Mouse (Mus musculus): ENCODE results near the gene Iqcf5.

DNA sequence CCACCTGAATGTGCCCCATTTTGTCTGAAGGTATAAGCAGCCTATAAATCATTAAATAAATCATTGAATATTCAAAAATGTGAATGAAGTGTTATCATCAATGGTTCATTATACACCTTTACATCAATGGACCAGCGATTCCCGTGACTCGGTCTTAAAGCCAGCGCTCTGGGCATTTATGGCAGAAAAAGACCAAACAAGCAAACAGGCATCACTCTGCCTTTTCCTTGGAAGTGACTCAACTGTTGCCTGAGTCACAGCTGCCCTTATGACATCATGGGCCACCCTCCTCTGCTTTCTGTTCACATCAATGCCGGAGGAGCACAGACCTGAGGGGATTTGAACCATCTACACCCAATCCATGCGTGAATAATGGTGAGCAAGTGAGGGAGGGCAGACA is 14.7 kb upstream of the Iqcf5 start, which contains the start of gene Iqcf1:
- TF ChIP-seq POLR2A (IDR thresholded peaks at IDR 0.05; ENCODE audit: borderline replicate concordance, extremely low read depth, insufficient read depth, insufficient read length, poor library complexity, severe bottlenecking) = no peak
- no peak for TF ChIP-seq CTCF (IDR thresholded peaks at IDR 0.05; ENCODE audit: borderline replicate concordance, extremely low read depth, insufficient read depth, insufficient read length)
